In genomic region chrX:107816218-107816554, GRCm38 (mm10) we compare ENCODE assay signal across 7 mouse cellular contexts. TPM values are rescaled to one million over a fixed set of nuclear protein-coding genes. Genes with fewer than 3 reads are reported as not detected.
A peak's percentile ranks its signal among the peaks of the same experiment; 100 is the strongest.
DNase-seq lines count a peak whose midpoint lies in the region; ATAC-seq and TF ChIP-seq lines count a peak whose summit lies in the region.

2610002M06Rik (minus strand) TSS chrX:107816334.

- H3K27me3 ChIP-seq in embryonic facial prominence, embryonic 10.5 days (replicated peaks; ENCODE audit: low read depth, poor library complexity, severe bottlenecking): no peaks in the 10 kb centered on the region
- no peaks in the 10 kb centered on the region for H3K27me3 ChIP-seq in limb, embryonic 10.5 days (ENCODE audit: low read depth, poor library complexity, severe bottlenecking)
- H3K27me3 ChIP-seq in midbrain, embryonic 13.5 days: no peaks in the 10 kb centered on the region
- H3K27me3 ChIP-seq in spleen, adult 2 months (ENCODE audit: control insufficient read depth, insufficient read depth, low read length): no peaks in the 10 kb centered on the region

- DNase-seq in adrenal gland, postnatal 14 days: peak; percentile 93
- DNase-seq in embryonic facial prominence, embryonic 10.5 days (ENCODE audit: low spot score): peak; percentile 88
- DNase-seq in kidney, adult 11 months: peak; percentile 84
- DNase-seq in limb, embryonic 10.5 days (ENCODE audit: low spot score): peak; percentile 74
- peak; percentile 76 to 80 for DNase-seq in spleen, adult 2 months (ENCODE audit: low read depth in 1 of 2, low spot score in 2 of 2)

- 26% methylated on average over 28 of the region's 28 CpGs for WGBS in embryonic facial prominence, embryonic 10.5 days
- WGBS in limb, embryonic 10.5 days: 7% methylated on average over 28 of the region's 28 CpGs
- WGBS in midbrain, embryonic 13.5 days: 26% methylated on average over 28 of the region's 28 CpGs
- 38% methylated on average over 28 of the region's 28 CpGs for WGBS in spleen, adult 2 months

- H3K9ac ChIP-seq in midbrain, embryonic 13.5 days (replicated peaks): peak within 1 kb of the TSS; percentile 69

- H3K4me3 ChIP-seq in embryonic facial prominence, embryonic 10.5 days: peak within 1 kb of the TSS; percentile 68
- peak within 1 kb of the TSS; percentile 63 for H3K4me3 ChIP-seq in limb, embryonic 10.5 days
- peak within 1 kb of the TSS; percentile 55 for H3K4me3 ChIP-seq in midbrain, embryonic 13.5 days (replicated peaks)
- H3K4me3 ChIP-seq in spleen, adult 2 months (ENCODE audit: extremely low read depth, insufficient read depth, insufficient read length): peak within 1 kb of the TSS; percentile 86

- H3K9me3 ChIP-seq in embryonic facial prominence, embryonic 10.5 days: no peaks in the 10 kb centered on the region
- no peaks in the 10 kb centered on the region for H3K9me3 ChIP-seq in limb, embryonic 10.5 days (replicated peaks)
- H3K9me3 ChIP-seq in midbrain, embryonic 13.5 days: no peaks in the 10 kb centered on the region

- no peaks in the 10 kb centered on the region for H3K36me3 ChIP-seq in embryonic facial prominence, embryonic 10.5 days (replicated peaks)
- H3K36me3 ChIP-seq in limb, embryonic 10.5 days: no peaks in the 10 kb centered on the region
- no peaks in the 10 kb centered on the region for H3K36me3 ChIP-seq in midbrain, embryonic 13.5 days
- H3K36me3 ChIP-seq in spleen, adult 2 months (ENCODE audit: control insufficient read depth, insufficient read depth, low read length): no peaks in the 10 kb centered on the region

- peak; percentile 99 for ATAC-seq in granulocyte monocyte progenitor cell, adult 5-6 weeks (replicated peaks; ENCODE audit: poor library complexity, severe bottlenecking)
- ATAC-seq in midbrain, embryonic 13.5 days: peak; percentile 98

- peak; percentile 47; the same call in 1 of the 2 replicates for TF ChIP-seq CTCF in spleen, adult 2 months (IDR thresholded peaks at IDR 0.05; ENCODE audit: extremely low read depth, insufficient read depth, insufficient read length, insufficient replicate concordance)

- H3K4me1 ChIP-seq in embryonic facial prominence, embryonic 10.5 days: no peaks in the 10 kb centered on the region
- H3K4me1 ChIP-seq in limb, embryonic 10.5 days: no peaks in the 10 kb centered on the region
- H3K4me1 ChIP-seq in midbrain, embryonic 13.5 days (replicated peaks): no peaks in the 10 kb centered on the region
- no peaks in the 10 kb centered on the region for H3K4me1 ChIP-seq in spleen, adult 2 months (ENCODE audit: control insufficient read depth, insufficient read depth, insufficient read length)

- peak; percentile 15; the same call in 1 of the 2 replicates for TF ChIP-seq POLR2A in spleen, adult 2 months (IDR thresholded peaks at IDR 0.05; ENCODE audit: low read depth, low read length)

- peak within 1 kb of the TSS; percentile 55 for H3K4me2 ChIP-seq in midbrain, embryonic 13.5 days (replicated peaks)

- peak within 1 kb of the TSS; percentile 84 for H3K27ac ChIP-seq in embryonic facial prominence, embryonic 10.5 days (replicated peaks)
- H3K27ac ChIP-seq in limb, embryonic 10.5 days: peak within 1 kb of the TSS; percentile 85
- 0 out of 2 replicates have a peak within 1 kb of the TSS, but pooled peaks have one; percentile 14 for H3K27ac ChIP-seq in midbrain, embryonic 13.5 days
- no peak within 1 kb of the TSS; the same call in 1 of the 2 replicates for H3K27ac ChIP-seq in spleen, adult 2 months (ENCODE audit: insufficient read depth, low read length)

RNA-seq across cellular contexts. Expression of gene 2610002M06Rik, which starts in this region (rescaled TPM):
- total RNA-seq in adrenal gland, postnatal 14 days (2021): 10.0 and 10.4 TPM in 2 replicates
- polyA plus RNA-seq in embryonic facial prominence, embryonic 10.5 days (2016; fragmentation: Nextera tagmentation; extraction: Ambion mirVana): 5.9 and 7.6 TPM in 2 replicates
- total RNA-seq in granulocyte monocyte progenitor cell, adult 5-6 weeks (2014; fragmentation: Nextera tagmentation): 10.9 and 11.5 TPM in 2 replicates
- total RNA-seq in granulocyte monocyte progenitor cell, adult 5-6 weeks (2017): 12.6 and 14.0 TPM in 2 replicates
- polyA plus RNA-seq in limb, embryonic 10.5 days (2016; fragmentation: Nextera tagmentation; extraction: Ambion mirVana): 5.0 and 5.6 TPM in 2 replicates
- polyA plus RNA-seq in midbrain, embryonic 13.5 days (2015; fragmentation: Nextera tagmentation; extraction: Ambion mirVana): 12.2 and 13.2 TPM in 2 replicates
- polyA plus RNA-seq in spleen, adult 2 months (2012; rRNA removed): 0.99 and 1.1 TPM in 2 replicates
